Mouse (Mus musculus) cerebellum, adult 2 months (tissue): ENCODE measurements around the gene Cemip2.

Experiments
- CTCF ChIP-seq: fragments of 200-500 bp; IDR thresholded peaks from 2 replicates; pipeline ENCODE4 v1.5.1; 2011; ENCODE audit warnings: low read depth, mild to moderate bottlenecking, control low read depth, low read length, moderate library complexity, borderline replicate concordance; ENCODE audit not compliant: insufficient read depth
- POLR2A ChIP-seq: fragments of 200-500 bp; IDR thresholded peaks from 2 replicates; pipeline ENCODE4 v1.6.1; 2011; ENCODE audit warnings: low read length, control low read depth, borderline replicate concordance; ENCODE audit not compliant: insufficient read depth

- no peak for TF ChIP-seq CTCF
- TF ChIP-seq POLR2A = no peak
Observed at GRCm38 (mm10) chr19:21796333-21796732, 18.2 kb downstream of the Cemip2 start.
